In genomic region chr6:147475727-147476613, GRCm38 (mm10) we compare ENCODE assay signal across 8 mouse cellular contexts. TPM values are rescaled to one million over a fixed set of nuclear protein-coding genes. Genes with fewer than 3 reads are reported as not detected.
DNase-seq lines count a peak whose midpoint lies in the region; ATAC-seq lines count a peak whose summit lies in the region.

Gene Ccdc91, plus strand, starts transcription at chr6:147475828.

- ATAC-seq in hindbrain, embryonic 15.5 days (ENCODE audit: low FRiP score, low read depth) = peak; percentile 96

- peak within 1 kb of the TSS; percentile 86 for H3K4me2 ChIP-seq in hindbrain, embryonic 15.5 days

- H3K4me3 ChIP-seq in hindbrain, embryonic 15.5 days = peak within 1 kb of the TSS; percentile 76

- under 1% methylated on average over 77 of the region's 78 CpGs for WGBS in hindbrain, embryonic 15.5 days

- H3K9ac ChIP-seq in hindbrain, embryonic 15.5 days = peak within 1 kb of the TSS; percentile 82

- H3K27me3 ChIP-seq in hindbrain, embryonic 15.5 days = no peaks in the 10 kb centered on the region

- H3K36me3 ChIP-seq in hindbrain, embryonic 15.5 days = no peaks in the 10 kb centered on the region

- no peaks in the 10 kb centered on the region for H3K9me3 ChIP-seq in hindbrain, embryonic 15.5 days

- peak; percentile 86 for DNase-seq in T-cell, adult 2 months (ENCODE audit: low spot score)
- peak; percentile 93 to 95 for DNase-seq in cerebellum, postnatal 36 days
- DNase-seq in frontal cortex, postnatal 36 days (ENCODE audit: low spot score in 2 of 2) = peak; percentile 86 to 92
- peak; percentile 80 for DNase-seq in left cerebral cortex, adult 11 months (ENCODE audit: low spot score)
- DNase-seq in lung, postnatal 4 days = peak; percentile 95 to 96
- peak; percentile 86 for DNase-seq in retina, postnatal 7 days (ENCODE audit: low read depth, low spot score)
- DNase-seq in urinary bladder, adult 2 months (ENCODE audit: low spot score) = peak; percentile 94

- H3K27ac ChIP-seq in hindbrain, embryonic 15.5 days (replicated peaks) = peak within 1 kb of the TSS; percentile 83

- peaks cover 6% of the 10 kb centered on the region for H3K4me1 ChIP-seq in hindbrain, embryonic 15.5 days (replicated peaks)

RNA-seq across cellular contexts. Expression of gene Ccdc91, which starts in this region (rescaled TPM):
- 46.7 and 46.9 TPM in 2 replicates for polyA plus RNA-seq in hindbrain, embryonic 15.5 days (2015; fragmentation: Nextera tagmentation; extraction: Ambion mirVana)
- 33.9 and 37.7 TPM in 2 replicates for polyA plus RNA-seq in urinary bladder, adult 2 months (2012; rRNA removed)

Comparison
In these comparisons a context has a peak if more than half of its experiments do, and no peak if none do; other contexts are left out.
1. Peak in every context shown above with its lines: DNase-seq, ATAC-seq, H3K4me3 ChIP-seq and H3K27ac ChIP-seq.